Mouse (Mus musculus) ES-CJ7 (cell line): ENCODE results near the gene Nat10.

Experiments used
- DNase-seq: peaks from one replicate; pipeline ENCODE4 v3.0.0; 2011; ENCODE audit warnings: low read depth, low spot score

The Nat10 gene

GRCm38 (mm10) chr2:103746096-103746495 lies 15.0 kb downstream of the Nat10 start:
- DNase-seq: no peak

DNA sequence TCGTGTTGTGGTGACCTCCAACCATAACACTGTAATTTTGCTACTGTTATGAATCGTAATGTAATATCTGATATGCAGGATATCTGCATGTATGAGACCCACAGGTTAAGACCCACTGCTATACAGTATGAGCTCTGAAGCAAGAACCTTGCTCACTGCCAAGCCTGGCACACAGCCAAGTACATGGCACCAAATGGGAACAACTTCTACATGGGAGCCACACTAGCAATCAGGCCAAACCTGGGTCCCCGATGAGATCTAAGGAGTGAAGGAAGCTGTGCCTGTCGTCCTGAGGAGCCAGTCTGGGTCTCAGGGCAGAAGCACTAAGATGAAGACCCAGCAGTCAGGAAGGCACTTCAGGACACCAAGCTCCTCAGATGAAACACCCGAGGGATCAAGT lies 15.6 kb downstream of the Nat10 start:
- no peak for DNase-seq

GRCm38 (mm10) chr2:103743988-103744387 lies 17.1 kb downstream of the Nat10 start:
- peak; percentile 78 for DNase-seq

GRCm38 (mm10) chr2:103743536-103743935 lies 17.5 kb downstream of the Nat10 start:
- DNase-seq: no peak

GRCm38 (mm10) chr2:103742821-103743220 lies 18.2 kb downstream of the Nat10 start:
- no peak for DNase-seq

DNA sequence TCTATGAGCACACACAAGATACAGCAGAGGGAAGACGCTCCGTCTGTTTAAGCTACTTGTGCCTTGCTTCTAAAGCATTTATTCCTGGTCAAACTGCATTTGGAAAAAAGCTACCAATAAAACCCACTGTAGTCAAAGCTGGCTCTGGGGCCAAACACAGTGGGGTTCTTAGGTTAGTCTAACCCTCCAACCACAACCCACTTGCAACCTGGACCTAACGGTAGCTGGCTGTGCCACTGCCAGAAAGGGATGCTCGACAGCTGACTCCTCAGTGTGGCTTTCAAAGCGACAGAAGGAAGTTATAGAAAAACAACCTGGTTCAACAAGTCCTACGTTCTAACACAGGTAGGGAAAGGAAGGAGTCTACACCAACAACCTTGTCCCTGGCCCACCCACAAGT lies 29.6 kb downstream of the Nat10 start:
- no peak for DNase-seq

GRCm38 (mm10) chr2:103730999-103731398 lies 30.1 kb downstream of the Nat10 start:
- DNase-seq: peak; percentile 22

DNA sequence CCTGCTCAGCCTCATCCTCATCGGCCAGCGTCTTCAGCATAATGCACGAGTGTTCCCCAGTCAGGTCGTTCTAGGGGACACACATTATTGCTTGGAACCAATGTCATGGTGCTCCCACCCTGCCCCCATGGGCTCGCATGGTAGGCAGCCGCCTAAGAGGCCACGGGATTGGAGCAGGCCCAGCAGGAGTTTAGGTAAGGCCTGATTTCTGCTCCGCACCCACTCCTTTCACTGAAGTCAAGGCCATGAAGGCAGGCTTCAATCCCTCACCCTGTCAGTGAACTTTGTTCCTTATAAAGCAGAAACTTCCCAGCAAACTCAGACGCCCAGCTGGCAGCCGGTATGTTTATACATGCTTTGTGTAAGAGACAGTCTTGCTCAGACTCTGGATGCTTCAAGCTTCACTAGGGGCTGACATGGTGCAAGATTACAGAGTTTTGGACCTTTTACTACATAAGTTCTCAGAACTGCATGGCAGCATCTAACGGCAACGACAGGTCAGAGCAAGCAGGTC lies 33.0 kb downstream of the Nat10 start:
- no peak for DNase-seq

GRCm38 (mm10) chr2:103724521-103724920 lies 36.5 kb downstream of the Nat10 start:
- no peak for DNase-seq

DNA sequence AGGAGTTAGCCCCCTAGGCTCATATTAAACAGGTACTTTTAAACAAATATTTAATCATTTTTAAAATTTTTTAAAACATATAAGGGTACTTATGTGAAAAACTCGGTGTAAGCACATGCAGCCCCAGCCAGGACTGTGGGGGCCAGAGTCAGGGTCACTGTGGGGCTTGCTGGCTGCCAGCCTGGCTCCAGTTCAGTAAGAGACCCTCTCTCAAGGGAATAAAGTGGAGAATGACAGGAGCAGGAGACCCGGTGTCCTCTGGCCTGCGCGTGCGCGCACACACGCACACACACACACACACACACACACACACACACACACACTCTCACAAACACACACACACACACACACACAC lies 41.8 kb downstream of the Nat10 start:
- no peak for DNase-seq

DNA sequence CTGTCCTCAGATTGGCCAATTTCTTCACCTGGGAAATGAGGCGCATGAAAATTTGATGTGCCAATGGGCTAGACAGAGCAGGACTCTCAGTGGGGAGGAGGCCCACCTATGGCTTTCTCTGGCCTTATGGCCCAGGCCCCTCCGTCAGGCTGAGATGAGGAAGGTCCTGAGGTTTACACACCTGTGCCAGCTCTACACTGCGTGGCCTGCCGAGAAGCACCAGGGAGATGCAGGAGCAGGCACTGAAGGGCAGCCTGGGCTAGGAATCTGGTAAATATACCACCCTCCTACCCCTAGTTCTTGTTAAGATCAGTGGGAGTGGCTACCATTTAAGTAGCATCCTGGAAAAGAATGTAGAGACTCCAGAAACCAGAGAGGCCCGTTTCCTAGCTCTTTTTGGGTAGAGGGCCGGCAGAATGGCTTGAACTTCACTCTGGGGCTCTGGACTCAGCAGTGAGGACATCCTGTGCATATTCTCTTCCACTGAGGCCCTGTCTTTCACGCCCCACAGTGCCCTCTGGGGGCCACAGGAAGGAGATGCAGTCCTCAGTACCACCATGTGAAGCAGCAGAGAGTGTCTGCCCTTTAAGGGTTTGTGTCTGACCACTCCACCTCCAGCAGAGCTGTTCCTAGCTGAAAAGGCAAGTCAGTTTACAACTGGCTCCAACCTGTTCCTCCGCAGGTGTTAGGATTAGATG lies 42.3 kb downstream of the Nat10 start:
- DNase-seq: peak; percentile 88

GRCm38 (mm10) chr2:103714412-103714811 lies 46.7 kb downstream of the Nat10 start:
- DNase-seq: no peak

- DNase-seq: no peak
Measured at GRCm38 (mm10) chr2:103713831-103714230, 47.2 kb downstream of the Nat10 start.

- DNase-seq: no peak
Measured at GRCm38 (mm10) chr2:103710849-103711248, 50.2 kb downstream of the Nat10 start.

DNA sequence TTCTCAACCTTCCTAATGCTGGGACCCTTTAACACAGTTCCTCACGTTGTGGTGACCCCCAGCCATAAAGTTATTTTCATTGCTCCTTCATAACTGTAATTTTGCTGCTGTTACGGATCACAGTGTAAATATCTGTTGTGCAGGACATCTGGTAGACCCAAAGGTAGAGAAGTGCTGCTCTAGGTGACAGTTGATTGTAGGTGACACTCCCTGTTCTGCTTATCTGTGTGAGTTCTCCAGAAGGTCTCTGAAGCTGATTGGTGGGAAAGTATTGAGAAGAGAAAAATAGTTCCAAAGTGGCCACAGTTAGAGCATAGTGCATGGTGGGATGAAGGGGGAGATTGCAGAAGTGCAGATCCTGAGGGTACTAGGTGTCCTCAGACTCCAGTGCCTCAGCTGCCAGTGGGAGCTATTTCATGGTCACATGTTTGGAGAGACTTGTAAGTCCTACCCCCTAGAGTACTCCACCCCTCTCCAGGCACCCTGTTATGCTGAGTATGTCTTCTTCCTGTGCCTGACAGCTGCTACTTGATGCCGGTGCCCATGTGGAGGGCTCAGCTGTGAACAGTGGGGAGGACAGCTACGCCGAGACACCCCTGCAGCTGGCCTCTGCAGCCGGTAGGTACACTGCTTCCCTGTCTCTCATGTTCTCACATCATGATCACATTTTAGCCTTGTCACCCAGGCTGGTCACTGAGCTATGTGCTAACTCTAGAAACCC lies 53.9 kb downstream of the Nat10 start:
- DNase-seq: no peak

DNA sequence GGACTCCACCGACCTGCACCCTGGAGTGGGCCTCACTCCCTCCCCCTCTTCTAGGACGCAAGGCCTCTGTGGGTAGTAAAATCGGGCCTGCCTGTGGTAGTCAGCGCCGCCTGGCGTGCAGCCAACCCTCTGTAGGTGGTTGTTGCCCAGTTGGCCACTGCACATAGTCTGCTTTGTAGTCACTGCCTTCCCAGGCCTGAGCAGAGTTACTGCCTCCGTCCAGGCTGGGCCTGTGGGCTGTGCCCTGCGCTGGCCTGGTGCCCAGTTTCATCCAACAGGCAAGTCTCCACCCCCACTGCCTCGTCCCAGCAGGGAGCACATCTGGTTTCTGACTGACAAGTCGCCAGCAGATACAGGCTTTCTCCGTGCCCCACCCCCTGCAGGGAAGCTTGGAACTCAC lies 54.8 kb downstream of the Nat10 start:
- peak; percentile 11 for DNase-seq

DNA sequence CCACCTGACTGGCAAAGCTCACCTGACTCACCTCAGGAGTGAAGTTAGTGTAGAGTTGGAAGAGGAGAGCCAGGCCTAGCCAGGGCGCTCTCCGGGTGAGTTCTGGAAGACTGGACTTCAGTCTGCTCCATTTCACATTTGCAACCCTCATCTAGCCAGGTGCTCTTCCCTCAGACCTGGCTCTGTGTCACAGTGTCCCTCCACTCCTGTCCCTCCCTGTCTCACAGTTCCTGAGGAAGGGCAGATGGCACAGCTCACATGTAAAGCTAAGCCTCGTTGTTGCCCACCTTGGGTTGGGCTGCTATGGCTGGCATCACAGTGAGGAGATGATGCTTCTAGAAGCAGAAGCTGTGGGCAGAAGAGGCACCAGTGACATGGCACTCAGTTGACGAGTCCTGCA lies 55.2 kb downstream of the Nat10 start:
- no peak for DNase-seq

DNA sequence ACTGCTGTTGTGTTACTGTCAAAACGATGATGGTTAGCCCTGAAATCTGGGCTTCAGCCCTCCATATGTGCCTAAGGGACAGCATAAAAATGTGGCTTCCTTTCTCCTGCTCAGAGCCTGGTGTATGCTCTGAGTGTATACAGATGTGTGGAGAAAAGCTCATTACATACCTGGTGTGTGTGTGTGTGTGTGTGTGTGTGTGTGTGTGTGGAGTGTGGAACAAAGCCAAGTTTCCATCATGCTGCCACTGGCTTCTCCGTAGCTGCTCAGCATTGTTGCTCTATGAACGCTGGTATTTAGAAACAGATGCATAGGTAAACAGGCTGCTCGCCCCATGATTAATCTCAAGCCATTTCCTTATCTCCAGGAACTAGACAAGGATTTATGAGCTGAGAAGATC lies 57.2 kb downstream of the Nat10 start:
- no peak for DNase-seq

- no peak for DNase-seq
Measured at GRCm38 (mm10) chr2:103703336-103703735, 57.7 kb downstream of the Nat10 start.

DNA sequence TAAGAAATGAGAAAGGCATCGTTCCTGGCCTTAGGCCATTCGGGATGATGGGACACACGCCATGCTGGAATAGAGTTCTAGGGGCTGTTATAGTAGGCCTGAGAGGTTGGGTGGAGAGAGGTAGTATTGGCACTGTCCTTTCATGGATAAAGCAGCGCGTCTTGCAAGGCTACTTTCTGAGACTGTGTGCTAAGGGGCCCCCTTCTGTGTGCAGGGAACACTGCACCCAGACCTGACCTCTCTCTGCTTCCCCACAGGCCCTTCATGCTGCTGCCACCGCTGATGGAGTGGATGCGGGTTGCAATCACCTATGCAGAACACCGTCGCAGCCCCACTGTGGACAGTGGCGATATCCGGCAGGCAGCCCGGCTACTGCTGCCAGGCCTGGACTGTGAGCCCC lies 60.6 kb downstream of the Nat10 start:
- no peak for DNase-seq

GRCm38 (mm10) chr2:103696177-103696576 lies 64.9 kb downstream of the Nat10 start:
- no peak for DNase-seq

GRCm38 (mm10) chr2:103694777-103695563 lies 66.1 kb downstream of the Nat10 start:
- DNase-seq: no peak
